Mouse (Mus musculus): ENCODE data around the gene Prr14. TPM values are rescaled to one million over a fixed set of nuclear protein-coding genes. Genes with fewer than 3 reads are reported as not detected.
A peak's percentile ranks its signal among the peaks of the same experiment; 100 is the strongest.

Prr14 gene
- polyA plus RNA-seq, 1 experiment from 2014 or later: 40.4 TPM

GRCm38 (mm10) chr7:127513781-127514180 is 54.4 kb downstream of the Prr14 start:
- Histone ChIP-seq H3K27me3 (no peaks in the 10 kb centered on the region), H3K36me3 (peaks cover 34% of the 10 kb centered on the region), H3K9me3 (no peaks in the 10 kb centered on the region), H3K4me2 (peak overlapping the region; percentile 70), H3K4me1 (peaks cover 16% of the 10 kb centered on the region), H3K9ac (peak overlapping the region; percentile 12; the same call in 1 of the 2 replicates), H3K4me3 (peak overlapping the region; percentile 75), H3K27ac (0 out of 2 replicates have a peak overlapping the region, but pooled peaks have one; percentile 2)
- no peak for ATAC-seq (ENCODE audit: borderline replicate concordance, extremely low read depth, low FRiP score, low TSS enrichment)
- WGBS: 75% methylated on average over 3 of the region's 3 CpGs

DNA sequence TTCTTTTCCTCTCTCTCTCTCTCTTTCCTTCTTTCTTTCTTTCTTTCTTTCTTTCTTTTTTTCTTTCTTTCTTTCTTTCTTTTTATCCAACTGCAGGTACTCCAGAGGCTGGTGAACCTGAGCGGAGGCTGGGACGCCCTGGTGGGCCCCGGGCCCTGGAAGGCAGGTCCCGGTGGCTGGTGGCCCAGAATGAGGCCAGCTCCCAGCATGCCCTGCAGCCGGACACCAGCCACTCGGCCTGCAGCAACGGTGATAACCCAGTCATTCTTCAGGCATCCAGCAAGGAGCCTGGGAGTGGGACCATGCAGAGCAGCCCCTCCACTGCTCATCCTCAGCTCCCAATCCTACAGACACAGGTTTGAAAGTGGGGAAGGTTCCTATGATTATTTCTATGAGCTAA is 56.4 kb downstream of the Prr14 start:
- no peak overlapping the region for H3K9ac ChIP-seq
- H3K4me3 ChIP-seq: no peak overlapping the region
- no peak overlapping the region for H3K4me2 ChIP-seq
- H3K4me1 ChIP-seq: peaks cover 16% of the 10 kb centered on the region
- 90% methylated on average over 7 of the region's 7 CpGs for WGBS
- H3K9me3 ChIP-seq: no peaks in the 10 kb centered on the region
- ATAC-seq (ENCODE audit: borderline replicate concordance, extremely low read depth, low FRiP score, low TSS enrichment): no peak
- no peak overlapping the region for H3K27ac ChIP-seq
- H3K27me3 ChIP-seq: no peaks in the 10 kb centered on the region
- H3K36me3 ChIP-seq: peaks cover 50% of the 10 kb centered on the region

GRCm38 (mm10) chr7:127516344-127516743 is 56.9 kb downstream of the Prr14 start:
- no peak overlapping the region for H3K4me2 ChIP-seq
- peaks cover 11% of the 10 kb centered on the region for H3K4me1 ChIP-seq
- no peak overlapping the region for H3K27ac ChIP-seq
- no peaks in the 10 kb centered on the region for H3K27me3 ChIP-seq
- peaks cover 55% of the 10 kb centered on the region for H3K36me3 ChIP-seq
- no peak for ATAC-seq (ENCODE audit: borderline replicate concordance, extremely low read depth, low FRiP score, low TSS enrichment)
- H3K9ac ChIP-seq: no peak overlapping the region
- 92% methylated on average over 7 of the region's 7 CpGs for WGBS
- no peak overlapping the region for H3K4me3 ChIP-seq
- H3K9me3 ChIP-seq: no peaks in the 10 kb centered on the region

DNA sequence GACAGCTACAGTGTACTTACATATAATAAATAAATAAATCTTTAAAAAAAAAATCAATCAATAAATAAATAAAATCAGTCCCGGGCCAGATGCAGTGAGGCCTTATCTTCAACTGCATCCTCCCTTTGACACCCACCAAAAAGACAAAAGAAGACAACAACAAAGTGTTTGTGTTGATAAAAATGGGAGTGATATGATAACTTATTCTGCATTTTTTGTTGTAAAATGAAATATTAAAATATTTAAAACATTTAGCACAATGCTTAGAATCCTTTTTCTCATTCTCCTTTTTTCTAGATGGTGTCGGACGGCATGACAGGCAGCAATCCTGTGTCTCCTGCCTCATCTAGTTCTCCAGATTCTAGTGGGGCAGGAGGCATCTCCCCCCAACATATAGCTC is 59.9 kb downstream of the Prr14 start, which contains the start of gene Gm42715:
TSS of gene Gm42715 (plus strand) at position 301 of the 400 bp plus-strand sequence.
- WGBS: 88% methylated on average over 3 of the region's 3 CpGs
- Histone ChIP-seq H3K9me3 (no peaks in the 10 kb centered on the region), H3K36me3 (peaks cover 84% of the 10 kb centered on the region)

More for the DNA sequence above, 59.9 kb downstream of the Prr14 start, which contains the start of gene Gm42715:
- Histone ChIP-seq H3K9ac (no peak within 1 kb of the TSS), H3K27me3 (no peaks in the 10 kb centered on the region), H3K4me3 (no peak within 1 kb of the TSS), H3K27ac (no peak within 1 kb of the TSS), H3K4me2 (no peak within 1 kb of the TSS), H3K4me1 (no peaks in the 10 kb centered on the region)
- ATAC-seq (ENCODE audit: borderline replicate concordance, extremely low read depth, low FRiP score, low TSS enrichment): no peak

Small RNA genes lying within 50 kb of the gene (microRNA-seq; reads per million reads assigned to microRNA genes)
- gene Gm47278 (not detected), gene Mir7060 (not detected)

Other genes starting within 250 kb of the Prr14 start
- 36.8 and 37.4 TPM in 2 replicates for gene Zfp553, start 226.6 kb upstream of the Prr14 start, polyA plus RNA-seq (2015; fragmentation: Nextera tagmentation; extraction: Ambion mirVana)
- 21.7 and 28.9 TPM in 2 replicates for gene Sept1, start 226.5 kb upstream of the Prr14 start, polyA plus RNA-seq (2015; fragmentation: Nextera tagmentation; extraction: Ambion mirVana)
- 61.9 and 63.0 TPM in 2 replicates for gene Zfp771, start 215.3 kb upstream of the Prr14 start, polyA plus RNA-seq (2015; fragmentation: Nextera tagmentation; extraction: Ambion mirVana)
- gene Dctpp1, start 198.9 kb upstream of the Prr14 start, polyA plus RNA-seq (2015; fragmentation: Nextera tagmentation; extraction: Ambion mirVana): 161 and 190 TPM in 2 replicates
- gene Sephs2, start 185.6 kb upstream of the Prr14 start, polyA plus RNA-seq (2015; fragmentation: Nextera tagmentation; extraction: Ambion mirVana): 66.9 and 69.3 TPM in 2 replicates
- gene Itgal, start 163.4 kb upstream of the Prr14 start, polyA plus RNA-seq (2015; fragmentation: Nextera tagmentation; extraction: Ambion mirVana): 1.4 and 2.3 TPM in 2 replicates
- gene Zfp768, start 114.0 kb upstream of the Prr14 start, polyA plus RNA-seq (2015; fragmentation: Nextera tagmentation; extraction: Ambion mirVana): 16.8 and 18.1 TPM in 2 replicates
- gene Zfp747, start 83.6 kb upstream of the Prr14 start, polyA plus RNA-seq (2015; fragmentation: Nextera tagmentation; extraction: Ambion mirVana): 9.5 TPM in 2 replicates
- gene 9130019O22Rik, start 72.4 kb upstream of the Prr14 start, polyA plus RNA-seq (2015; fragmentation: Nextera tagmentation; extraction: Ambion mirVana): 7.3 and 7.9 TPM in 2 replicates
- 6.7 and 7.0 TPM in 2 replicates for gene E430018J23Rik, start 66.0 kb upstream of the Prr14 start, polyA plus RNA-seq (2015; fragmentation: Nextera tagmentation; extraction: Ambion mirVana)
- gene Zfp764, start 52.8 kb upstream of the Prr14 start, polyA plus RNA-seq (2015; fragmentation: Nextera tagmentation; extraction: Ambion mirVana): 9.0 and 10.0 TPM in 2 replicates
- 23.0 and 24.0 TPM in 2 replicates for gene Zfp688, start 37.5 kb upstream of the Prr14 start, polyA plus RNA-seq (2015; fragmentation: Nextera tagmentation; extraction: Ambion mirVana)
- 6.4 and 6.5 TPM in 2 replicates for gene Zfp689, start 10.5 kb upstream of the Prr14 start, polyA plus RNA-seq (2015; fragmentation: Nextera tagmentation; extraction: Ambion mirVana)
- gene Fbrs, start 19.6 kb downstream of the Prr14 start, polyA plus RNA-seq (2015; fragmentation: Nextera tagmentation; extraction: Ambion mirVana): 12.2 and 13.3 TPM in 2 replicates
- 51.2 and 63.7 TPM in 2 replicates for gene Srcap, start 52.4 kb downstream of the Prr14 start, polyA plus RNA-seq (2015; fragmentation: Nextera tagmentation; extraction: Ambion mirVana)
- gene Gm42715, start 60.0 kb downstream of the Prr14 start, polyA plus RNA-seq (2015; fragmentation: Nextera tagmentation; extraction: Ambion mirVana): 13.8 and 15.4 TPM in 2 replicates
- gene Tmem265, start 101.8 kb downstream of the Prr14 start, polyA plus RNA-seq (2015; fragmentation: Nextera tagmentation; extraction: Ambion mirVana): 4.7 and 7.7 TPM in 2 replicates
- 34.0 and 40.5 TPM in 2 replicates for gene Phkg2, start 113.7 kb downstream of the Prr14 start, polyA plus RNA-seq (2015; fragmentation: Nextera tagmentation; extraction: Ambion mirVana)
- gene Ccdc189, start 129.0 kb downstream of the Prr14 start, polyA plus RNA-seq (2015; fragmentation: Nextera tagmentation; extraction: Ambion mirVana): 12.8 and 15.7 TPM in 2 replicates
- gene Rnf40, start 129.2 kb downstream of the Prr14 start, polyA plus RNA-seq (2015; fragmentation: Nextera tagmentation; extraction: Ambion mirVana): 46.9 and 49.0 TPM in 2 replicates
- 12.1 and 12.2 TPM in 2 replicates for gene Zfp629, start 156.2 kb downstream of the Prr14 start, polyA plus RNA-seq (2015; fragmentation: Nextera tagmentation; extraction: Ambion mirVana)
- gene Bcl7c, start 249.3 kb downstream of the Prr14 start, polyA plus RNA-seq (2015; fragmentation: Nextera tagmentation; extraction: Ambion mirVana): 62.3 and 70.1 TPM in 2 replicates

All from lung, embryonic 15.5 days (tissue).